Mouse (Mus musculus) embryonic facial prominence, embryonic 11.5 days (tissue): ENCODE measurements around the gene Tanc1. TPM values are rescaled to one million over a fixed set of nuclear protein-coding genes. Genes with fewer than 3 reads are reported as not detected.

ENCODE experiments used
- ATAC-seq: fragments of 200-750 bp; cut with Nextera tagmentation; replicated peaks from 2 replicates; pipeline ENCODE4 v1.8.0; 2017; ENCODE audit warnings: low read depth; ENCODE audit not compliant: insufficient number of reproducible peaks, low FRiP score, low TSS enrichment
- DNase-seq: peaks from one replicate; pipeline ENCODE4 v3.0.0-alpha.2; 2015; ENCODE audit warnings: low spot score
- H3K27ac ChIP-seq: fragments of 300-500 bp; sonication (generic); replicated peaks from 2 replicates; pipeline ENCODE4 v1.5.1; 2014; ENCODE audit warnings: mild to moderate bottlenecking, low read depth, low read length, control low read depth
- H3K27me3 ChIP-seq: fragments of 300-500 bp; sonication (generic); 2 replicates; pipeline ENCODE4 v1.6.1; 2014; ENCODE audit warnings: mild to moderate bottlenecking, low read length, moderate library complexity, mixed read lengths; ENCODE audit not compliant: control insufficient read depth, insufficient read depth
- H3K36me3 ChIP-seq: fragments of 300-500 bp; sonication (generic); replicated peaks from 2 replicates; pipeline ENCODE4 v1.6.1; 2014; ENCODE audit warnings: low read depth, mild to moderate bottlenecking, low read length, moderate library complexity, mixed read lengths; ENCODE audit not compliant: control insufficient read depth, insufficient read depth
- H3K4me1 ChIP-seq: fragments of 300-500 bp; sonication (generic); 2 replicates; pipeline ENCODE4 v1.6.1; 2014; ENCODE audit warnings: low read length, mixed read lengths; ENCODE audit not compliant: control insufficient read depth, insufficient read depth
- H3K4me2 ChIP-seq: fragments of 300-500 bp; sonication (generic); 2 replicates; pipeline ENCODE4 v1.6.1; 2014; ENCODE audit warnings: low read depth, mild to moderate bottlenecking, control low read depth, low read length, moderate library complexity
- H3K4me3 ChIP-seq: fragments of 300-500 bp; sonication (generic); 2 replicates; pipeline ENCODE4 v1.5.1; 2014; ENCODE audit warnings: low read depth, low read length, control low read depth
- H3K9ac ChIP-seq: fragments of 300-500 bp; sonication (generic); replicated peaks from 2 replicates; pipeline ENCODE4 v1.6.1; 2014; ENCODE audit warnings: mild to moderate bottlenecking, control low read depth, low read length
- H3K9me3 ChIP-seq: fragments of 300-500 bp; sonication (generic); replicated peaks from 2 replicates; pipeline ENCODE4 v1.6.1; 2016; ENCODE audit warnings: mild to moderate bottlenecking, low read length, inconsistent platforms, mixed read lengths; ENCODE audit not compliant: control insufficient read depth
- WGBS: fragments of 180-500 bp; shearing (Covaris S2); extraction: QIAGEN DNeasy Blood & Tissue Kit; methylation state at CpG from one replicate; pipeline ENCODE4 v1.1.7; 2014; 5-methylcytosine and 5-hydroxymethylcytosine counted together
- polyA plus RNA-seq: library from polyadenylated mRNA; unstranded; fragments of >200 nt; fragmentation: Nextera tagmentation; extraction: Ambion mirVana; gene quantifications from 2 replicates; pipeline ENCODE4 v1.2.1, GENCODE M21; 2014

Gene Tanc1
- polyA plus RNA-seq, 1 experiment from 2014 or later: 22.7 TPM

GRCm38 (mm10) chr2:59882742-59883281 is 271.0 kb downstream of the Tanc1 start:
- WGBS: 70% methylated on average over 8 of the region's 8 CpGs
- ATAC-seq (no peak), DNase-seq (no peak)
- no peak overlapping the region for H3K9ac ChIP-seq
- H3K4me1 ChIP-seq: no peaks in the 10 kb centered on the region
- peak overlapping the region; percentile 81 for H3K4me3 ChIP-seq
- H3K27me3 ChIP-seq: no peaks in the 10 kb centered on the region
- no peaks in the 10 kb centered on the region for H3K36me3 ChIP-seq
- H3K4me2 ChIP-seq: peak overlapping the region; percentile 50
- H3K9me3 ChIP-seq: no peaks in the 10 kb centered on the region
- no peak overlapping the region for H3K27ac ChIP-seq

- ATAC-seq: no peak
- no peaks in the 10 kb centered on the region for H3K4me1 ChIP-seq
- no peak overlapping the region for H3K27ac ChIP-seq
- H3K36me3 ChIP-seq: no peaks in the 10 kb centered on the region; the same call in 1 of the 2 replicates
- DNase-seq: no peak
- 91% methylated on average over 6 of the region's 6 CpGs for WGBS
- no peaks in the 10 kb centered on the region for H3K9me3 ChIP-seq
- H3K27me3 ChIP-seq: no peaks in the 10 kb centered on the region
- no peak overlapping the region for H3K4me3 ChIP-seq
- H3K9ac ChIP-seq: no peak overlapping the region
- no peak overlapping the region for H3K4me2 ChIP-seq
These were observed 277.9 kb downstream of the Tanc1 start for GRCm38 (mm10) chr2:59889699-59890098.

Other genes starting within 250 kb of the Tanc1 start
- gene Dapl1, start 127.4 kb upstream of the Tanc1 start, polyA plus RNA-seq: 9.9 and 15.4 TPM in 2 replicates